Mouse (Mus musculus) ZHBTc4 (cell line): ENCODE measurements around the gene Eef2k.

Source experiments
- DNase-seq: peaks from one replicate; pipeline ENCODE4 v3.0.0-alpha.2; 2011; ENCODE audit warnings: low read depth, low spot score

Gene Eef2k

GRCm38 (mm10) chr7:120842345-120843036 lies at the start of gene Eef2k:
Gene Eef2k, plus strand, starts transcription at chr7:120842831.
- peak; percentile 95 for DNase-seq

DNA sequence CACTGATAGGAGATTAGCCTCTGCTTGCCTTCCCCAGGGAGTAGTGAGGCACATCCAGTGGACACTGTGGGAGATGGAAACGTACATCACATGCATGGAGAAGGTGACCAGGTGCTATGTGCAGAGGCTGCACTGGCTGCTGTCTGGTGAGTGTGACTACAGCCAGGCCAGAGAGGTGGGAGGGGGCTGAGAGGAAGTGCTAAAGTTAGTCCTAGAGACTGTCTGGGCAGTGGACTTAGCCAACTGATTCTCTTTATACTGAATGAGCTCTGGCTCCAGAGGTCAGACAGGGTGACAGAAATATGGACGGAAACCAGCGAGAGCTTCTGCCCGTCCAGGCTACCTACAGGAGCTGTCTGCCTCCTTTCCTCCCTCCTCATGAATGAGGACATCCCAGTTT lies 47.1 kb upstream of the Eef2k start:
- no peak for DNase-seq

- no peak for DNase-seq
These were observed 46.3 kb upstream of the Eef2k start for GRCm38 (mm10) chr7:120796369-120796768.

DNA sequence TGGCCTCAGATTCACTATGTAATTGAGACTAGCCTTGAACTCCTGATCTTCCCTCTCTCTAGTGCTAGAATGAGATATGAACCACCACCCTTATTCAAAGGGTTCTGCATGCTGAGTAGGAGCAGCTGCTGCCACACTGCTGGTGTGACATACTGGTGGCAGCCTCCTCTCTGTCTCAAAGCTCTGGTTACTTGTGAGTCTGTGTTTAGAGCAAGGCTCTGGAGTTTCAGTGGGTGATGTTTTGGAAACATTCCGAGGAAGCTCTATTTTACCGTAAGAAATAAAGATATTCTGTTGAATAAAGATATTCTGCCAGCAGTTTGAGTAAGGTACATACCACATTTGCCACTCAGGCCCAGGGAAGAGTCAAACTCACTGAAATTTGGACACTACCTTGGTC lies 39.4 kb upstream of the Eef2k start:
- DNase-seq = no peak

GRCm38 (mm10) chr7:120809705-120810104 lies 32.9 kb upstream of the Eef2k start:
- DNase-seq = peak; percentile 35

- no peak for DNase-seq
These were observed 30.7 kb upstream of the Eef2k start, which contains the start of gene Gm5737 for GRCm38 (mm10) chr7:120811834-120812415. Gene Gm5737, plus strand, starts transcription at chr7:120812365.

GRCm38 (mm10) chr7:120817552-120817951 lies 25.1 kb upstream of the Eef2k start:
- DNase-seq = no peak

DNA sequence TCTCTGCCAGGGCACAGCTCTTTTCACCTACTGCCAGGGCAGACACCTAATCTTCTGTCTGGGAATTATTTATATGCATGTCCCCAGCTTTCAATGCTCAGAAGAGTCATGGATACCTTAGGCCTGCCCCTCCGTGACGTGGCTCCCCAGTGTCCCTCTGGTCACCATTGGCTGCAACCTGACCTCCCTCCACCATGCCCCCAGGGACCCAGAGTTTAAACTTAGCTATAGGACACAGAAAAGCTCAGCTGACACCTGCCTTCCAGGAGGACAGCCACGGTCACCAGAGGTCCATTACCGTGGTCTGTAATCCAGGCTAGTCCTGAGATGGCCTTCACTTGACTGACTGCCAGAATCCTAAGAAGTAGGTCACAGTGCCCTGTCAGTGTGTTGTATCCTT lies 23.2 kb upstream of the Eef2k start:
- DNase-seq = no peak

- peak; percentile 75 for DNase-seq
These were observed 19.4 kb upstream of the Eef2k start for GRCm38 (mm10) chr7:120823248-120823647.

DNA sequence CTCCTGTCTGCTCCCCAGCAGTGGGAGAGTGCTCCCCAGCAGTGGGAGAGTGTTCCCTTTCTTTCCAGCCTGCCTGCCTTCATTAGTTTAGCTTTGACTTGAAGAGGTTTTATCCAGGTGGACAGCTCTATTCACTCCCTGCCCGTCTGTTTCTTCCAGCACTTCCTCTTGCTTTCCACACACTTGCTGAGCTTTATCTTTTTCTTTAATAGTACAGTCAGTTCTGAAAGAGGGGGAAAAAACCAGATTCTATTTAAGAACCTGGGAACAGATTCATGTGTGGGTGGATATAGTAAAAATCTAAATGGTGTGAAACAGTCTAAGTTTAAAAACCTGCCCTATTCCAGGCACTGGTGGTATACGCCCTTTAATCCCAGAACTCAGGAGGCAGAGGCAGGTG lies 17.5 kb upstream of the Eef2k start:
- no peak for DNase-seq

- DNase-seq = peak; percentile 89
These were observed 16.2 kb upstream of the Eef2k start for GRCm38 (mm10) chr7:120826408-120826807.

DNA sequence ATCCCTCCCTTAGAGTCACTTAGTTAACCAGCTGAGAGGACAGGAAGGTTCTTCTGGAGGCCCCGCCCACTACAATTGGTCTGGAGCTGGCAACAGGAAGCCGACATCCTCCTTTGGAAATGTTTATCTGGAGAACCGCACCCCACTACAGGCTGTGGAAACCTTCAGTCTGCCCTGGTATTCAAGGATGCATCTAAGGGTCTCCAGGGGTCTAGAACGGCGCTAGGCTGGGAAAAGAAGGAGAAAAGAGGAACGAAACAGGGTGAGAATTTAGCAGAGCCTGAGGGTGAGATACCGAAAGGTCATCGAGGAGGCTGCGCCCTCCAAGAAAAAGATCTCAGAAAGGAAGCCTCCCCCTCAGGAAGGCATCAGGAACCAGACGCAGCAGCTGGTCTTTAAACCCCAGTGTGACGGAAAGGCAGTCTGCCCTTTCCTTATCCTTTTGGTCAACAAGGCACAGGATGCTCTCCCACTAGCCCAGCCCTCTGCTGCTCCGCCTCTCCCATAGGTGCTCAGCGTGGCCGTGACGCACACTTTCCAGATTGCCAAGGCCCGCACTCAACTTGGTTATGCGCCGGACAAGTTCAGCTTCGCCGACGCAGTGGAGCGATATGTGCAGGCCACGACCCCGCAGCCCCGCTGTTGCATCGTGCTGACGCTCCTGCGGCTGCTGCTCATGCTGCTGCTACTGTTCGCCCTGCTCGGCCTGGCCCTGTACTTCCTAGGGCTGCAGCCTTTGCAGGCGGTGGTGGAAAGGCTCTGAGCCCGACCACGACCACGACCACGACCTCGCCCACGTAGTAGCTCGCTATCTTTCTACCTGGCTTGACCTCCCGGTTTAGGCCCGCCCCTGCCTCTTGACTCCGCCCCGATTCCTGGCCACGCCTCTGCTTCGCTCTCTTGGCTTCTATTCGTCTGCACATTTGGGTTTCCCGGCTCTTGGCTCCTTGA lies 11.9 kb upstream of the Eef2k start:
- peak; percentile 89 for DNase-seq

DNA sequence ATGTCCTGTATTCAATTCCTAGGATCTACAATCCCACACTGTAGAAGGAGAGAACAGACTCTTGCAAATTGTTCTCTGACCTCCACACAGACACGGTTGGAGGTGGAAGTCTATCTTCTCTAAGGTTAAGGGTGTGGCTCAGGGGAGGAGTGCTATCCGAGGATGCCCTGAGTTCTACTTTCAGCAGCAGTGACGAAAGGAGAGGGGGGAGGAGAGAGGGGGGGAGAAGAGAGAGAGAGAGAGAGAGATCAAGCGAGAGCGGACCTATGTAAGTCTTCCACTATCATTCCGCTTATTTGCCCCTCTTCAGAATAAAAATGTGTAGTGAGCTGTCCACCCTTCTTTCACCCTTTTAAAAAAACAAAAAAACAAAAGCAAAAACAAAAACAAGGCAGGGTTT lies 8.2 kb upstream of the Eef2k start:
- DNase-seq = no peak

GRCm38 (mm10) chr7:120834863-120835372 lies 7.7 kb upstream of the Eef2k start:
- DNase-seq = peak; percentile 78

- DNase-seq = peak; percentile 91
These were observed 6.9 kb upstream of the Eef2k start for GRCm38 (mm10) chr7:120835449-120836359.

GRCm38 (mm10) chr7:120836361-120836760 lies 6.3 kb upstream of the Eef2k start:
- peak; percentile 39 for DNase-seq

DNA sequence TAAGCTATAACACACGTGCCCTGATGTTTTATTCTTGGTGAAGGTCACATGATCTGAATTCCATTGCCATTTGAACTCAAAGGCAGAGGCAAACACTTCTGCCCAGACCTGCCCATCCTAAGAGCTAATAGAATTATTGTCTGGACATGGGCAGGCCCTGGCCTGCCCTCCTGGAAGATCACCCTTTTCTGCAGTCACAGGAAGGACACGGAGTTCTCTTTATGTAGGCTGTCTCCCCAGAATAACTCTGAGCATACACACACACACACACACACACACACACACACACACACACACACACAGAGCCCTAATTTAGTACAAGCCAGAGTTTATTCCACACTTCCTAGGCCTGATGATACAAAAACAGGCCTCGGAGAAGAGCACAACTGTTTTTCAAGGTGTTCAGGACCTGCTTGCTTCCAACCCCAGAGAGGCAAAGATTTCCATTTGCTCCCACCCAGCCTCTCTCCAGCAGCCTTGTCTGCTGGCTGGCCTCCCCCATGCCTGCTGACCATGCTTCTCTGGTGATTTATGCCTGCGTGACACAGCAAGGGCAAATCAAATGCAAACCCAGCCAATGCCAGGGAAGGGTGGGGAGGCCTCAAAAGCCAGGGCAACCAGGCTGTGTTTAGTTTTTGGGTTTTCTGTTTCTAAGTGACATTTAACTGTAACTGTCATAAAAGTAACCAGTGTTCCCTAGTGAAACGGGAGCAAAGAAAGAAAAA lies 4.0 kb upstream of the Eef2k start:
- no peak for DNase-seq

GRCm38 (mm10) chr7:120839786-120840185 lies 2.8 kb upstream of the Eef2k start:
- no peak for DNase-seq

GRCm38 (mm10) chr7:120843037-120843621 lies 498 bp downstream of the Eef2k start:
- DNase-seq = peak; percentile 91

DNA sequence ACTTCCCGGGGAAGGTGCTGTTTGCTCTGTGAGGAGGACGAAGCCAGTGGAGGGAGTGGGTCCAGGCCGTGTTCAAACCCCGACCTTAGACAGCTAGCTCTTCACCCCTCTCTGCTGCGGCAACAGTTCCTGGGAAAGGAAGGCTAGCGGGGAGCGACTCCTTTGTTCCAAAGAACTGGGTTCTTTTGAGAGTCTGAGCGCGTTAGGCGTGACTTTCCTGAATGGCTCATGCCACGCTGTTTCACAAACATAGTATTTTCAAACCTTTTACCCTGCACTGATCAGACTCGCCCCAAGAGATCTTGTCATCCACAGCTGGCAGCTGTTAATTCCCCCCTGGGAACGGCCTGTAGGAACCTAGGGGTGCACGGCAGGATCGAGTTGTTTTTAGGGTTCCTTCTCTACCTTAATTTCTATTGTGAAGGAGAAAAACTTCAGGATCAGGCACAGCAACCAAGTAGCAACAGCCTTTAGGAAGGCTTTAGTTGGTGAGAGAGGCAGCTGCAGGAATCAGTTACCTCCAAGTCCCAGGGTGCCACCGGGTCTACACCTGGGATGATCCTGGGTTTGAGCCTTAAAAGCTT lies 1.3 kb downstream of the Eef2k start:
- no peak for DNase-seq
